Mouse (Mus musculus) lung, adult 2 months (tissue): ENCODE results near the gene Uqcc2.

Experiments
- CTCF ChIP-seq: fragments of 200-500 bp; IDR thresholded peaks from 2 replicates; pipeline ENCODE4 v1.5.1; 2011; ENCODE audit warnings: mild to moderate bottlenecking, low read length, control low read depth; ENCODE audit not compliant: insufficient read depth
- POLR2A ChIP-seq: fragments of 200-500 bp; IDR thresholded peaks from 2 replicates; pipeline ENCODE4 v1.6.1; 2011; ENCODE audit warnings: low read depth, mild to moderate bottlenecking, control low read depth, low read length, borderline replicate concordance; ENCODE audit errors: extremely low read depth

- TF ChIP-seq POLR2A: no peak
- TF ChIP-seq CTCF: no peak
These were observed 43.6 kb downstream of the Uqcc2 start for GRCm38 (mm10) chr17:27090068-27090467.
